Mouse (Mus musculus): ENCODE measurements around the gene Slc30a6.

DNA sequence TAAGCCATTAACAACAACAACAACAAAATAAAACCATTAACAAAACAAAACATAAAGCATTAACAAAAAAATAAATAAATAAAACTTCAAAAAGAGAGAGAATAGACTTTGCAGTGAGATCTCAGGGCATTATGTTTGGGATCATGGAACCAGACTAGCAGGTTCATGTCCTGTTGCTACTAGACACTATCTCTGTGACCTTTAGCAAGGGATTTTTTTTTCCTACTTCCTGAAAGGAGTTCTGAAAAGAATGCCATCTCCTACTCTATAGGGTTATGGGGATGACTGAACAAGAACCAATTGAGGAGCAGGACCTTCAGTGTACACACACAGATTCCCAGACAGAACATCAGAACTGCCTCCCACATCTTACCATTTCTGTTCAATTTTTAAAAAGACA lies 68.1 kb downstream of the Slc30a6 start:
- no peak for TF ChIP-seq CTCF (IDR thresholded peaks at IDR 0.05; ENCODE audit: extremely low read depth, insufficient read depth, low read length)
- no peak for TF ChIP-seq POLR2A (IDR thresholded peaks at IDR 0.05; ENCODE audit: extremely low read depth, insufficient read depth, low read length)
